Mouse (Mus musculus): Measurements from ENCODE around the gene Unc93a. TPM values are rescaled to one million over a fixed set of nuclear protein-coding genes. Genes with fewer than 3 reads are reported as not detected.
A peak's percentile ranks its signal among the peaks of the same experiment; 100 is the strongest.
"Not testable (repeated sequence)": the region's sequence is repeated elsewhere in the genome, so short reads cannot be mapped to it uniquely, and the experiment has no call there.

Gene Unc93a
- polyA plus RNA-seq (2021): 2.3 TPM

- ATAC-seq; in situ Hi-C loops (cut with MboI; ENCODE audit: low pct_unique_long_range_greater_than_20kb): not testable (repeated sequence)
Observed at GRCm38 (mm10) chr17:13131710-13132109, at the start of gene Unc93a. Unc93a (minus strand) TSS chr17:13131810.

GRCm38 (mm10) chr17:13180491-13180890 is 48.9 kb upstream of the Unc93a start:
- in situ Hi-C loops (cut with MboI; ENCODE audit: low pct_unique_long_range_greater_than_20kb); ATAC-seq; H3K27me3 ChIP-seq; DNase-seq (ENCODE audit: low read depth, low spot score); POLR2A ChIA-PET; CTCF ChIA-PET: not testable (repeated sequence)

More at GRCm38 (mm10) chr17:13131710-13132109, at the start of gene Unc93a:
- H3K27me3 ChIP-seq; POLR2A ChIA-PET; DNase-seq (ENCODE audit: low read depth, low spot score); CTCF ChIA-PET: not testable (repeated sequence)

GRCm38 (mm10) chr17:13179021-13179420 is 47.4 kb upstream of the Unc93a start:
- POLR2A ChIA-PET; DNase-seq (ENCODE audit: low read depth, low spot score); H3K27me3 ChIP-seq; in situ Hi-C loops (cut with MboI; ENCODE audit: low pct_unique_long_range_greater_than_20kb); CTCF ChIA-PET; ATAC-seq: not testable (repeated sequence)

- DNase-seq (ENCODE audit: low read depth, low spot score); ATAC-seq; H3K27me3 ChIP-seq; POLR2A ChIA-PET; CTCF ChIA-PET; in situ Hi-C loops (cut with MboI; ENCODE audit: low pct_unique_long_range_greater_than_20kb): not testable (repeated sequence)
Observed at GRCm38 (mm10) chr17:13177796-13178195, 46.2 kb upstream of the Unc93a start.

GRCm38 (mm10) chr17:13175609-13176008 is 44.0 kb upstream of the Unc93a start:
- DNase-seq (ENCODE audit: low read depth, low spot score); POLR2A ChIA-PET; H3K27me3 ChIP-seq; CTCF ChIA-PET; in situ Hi-C loops (cut with MboI; ENCODE audit: low pct_unique_long_range_greater_than_20kb): not testable (repeated sequence)
- ATAC-seq: peak; percentile 51

- POLR2A ChIA-PET; in situ Hi-C loops (cut with MboI; ENCODE audit: low pct_unique_long_range_greater_than_20kb); H3K27me3 ChIP-seq; DNase-seq (ENCODE audit: low read depth, low spot score); CTCF ChIA-PET; ATAC-seq: not testable (repeated sequence)
- peak; percentile 23 for TF ChIP-seq CTCF (IDR thresholded peaks at IDR 0.05)
Observed at GRCm38 (mm10) chr17:13174029-13174428, 42.4 kb upstream of the Unc93a start.

GRCm38 (mm10) chr17:13173578-13173977 is 42.0 kb upstream of the Unc93a start:
- POLR2A ChIA-PET; CTCF ChIA-PET; H3K27me3 ChIP-seq; ATAC-seq; in situ Hi-C loops (cut with MboI; ENCODE audit: low pct_unique_long_range_greater_than_20kb); DNase-seq (ENCODE audit: low read depth, low spot score): not testable (repeated sequence)

- DNase-seq (ENCODE audit: low read depth, low spot score); POLR2A ChIA-PET; in situ Hi-C loops (cut with MboI; ENCODE audit: low pct_unique_long_range_greater_than_20kb); CTCF ChIA-PET; H3K27me3 ChIP-seq: not testable (repeated sequence)
- peak; percentile 75 for ATAC-seq
Observed at GRCm38 (mm10) chr17:13146128-13146527, 14.5 kb upstream of the Unc93a start.

- ATAC-seq; POLR2A ChIA-PET; H3K27me3 ChIP-seq; CTCF ChIA-PET; DNase-seq (ENCODE audit: low read depth, low spot score); in situ Hi-C loops (cut with MboI; ENCODE audit: low pct_unique_long_range_greater_than_20kb): not testable (repeated sequence)
Observed at GRCm38 (mm10) chr17:13144580-13145215, 13.1 kb upstream of the Unc93a start.

GRCm38 (mm10) chr17:13142665-13143064 is 11.1 kb upstream of the Unc93a start:
- in situ Hi-C loops (cut with MboI; ENCODE audit: low pct_unique_long_range_greater_than_20kb); DNase-seq (ENCODE audit: low read depth, low spot score); CTCF ChIA-PET; ATAC-seq; H3K27me3 ChIP-seq; POLR2A ChIA-PET: not testable (repeated sequence)

- ATAC-seq; DNase-seq (ENCODE audit: low read depth, low spot score); H3K27me3 ChIP-seq; POLR2A ChIA-PET; in situ Hi-C loops (cut with MboI; ENCODE audit: low pct_unique_long_range_greater_than_20kb); CTCF ChIA-PET: not testable (repeated sequence)
Observed at GRCm38 (mm10) chr17:13135356-13135755, 3.7 kb upstream of the Unc93a start.

GRCm38 (mm10) chr17:13132352-13132751 is 742 bp upstream of the Unc93a start:
- ATAC-seq; CTCF ChIA-PET; DNase-seq (ENCODE audit: low read depth, low spot score); in situ Hi-C loops (cut with MboI; ENCODE audit: low pct_unique_long_range_greater_than_20kb); POLR2A ChIA-PET; H3K27me3 ChIP-seq: not testable (repeated sequence)

GRCm38 (mm10) chr17:13129737-13130465 is 1.7 kb downstream of the Unc93a start:
- H3K27me3 ChIP-seq; in situ Hi-C loops (cut with MboI; ENCODE audit: low pct_unique_long_range_greater_than_20kb); CTCF ChIA-PET; DNase-seq (ENCODE audit: low read depth, low spot score); POLR2A ChIA-PET: not testable (repeated sequence)
- ATAC-seq: peak; percentile 54

- H3K27me3 ChIP-seq; ATAC-seq; in situ Hi-C loops (cut with MboI; ENCODE audit: low pct_unique_long_range_greater_than_20kb); DNase-seq (ENCODE audit: low read depth, low spot score); CTCF ChIA-PET; POLR2A ChIA-PET: not testable (repeated sequence)
Observed at GRCm38 (mm10) chr17:13129324-13129723, 2.3 kb downstream of the Unc93a start.

All from Patski (cell line).